Mouse (Mus musculus): Measurements from ENCODE around the gene Ccdc188.

DNA sequence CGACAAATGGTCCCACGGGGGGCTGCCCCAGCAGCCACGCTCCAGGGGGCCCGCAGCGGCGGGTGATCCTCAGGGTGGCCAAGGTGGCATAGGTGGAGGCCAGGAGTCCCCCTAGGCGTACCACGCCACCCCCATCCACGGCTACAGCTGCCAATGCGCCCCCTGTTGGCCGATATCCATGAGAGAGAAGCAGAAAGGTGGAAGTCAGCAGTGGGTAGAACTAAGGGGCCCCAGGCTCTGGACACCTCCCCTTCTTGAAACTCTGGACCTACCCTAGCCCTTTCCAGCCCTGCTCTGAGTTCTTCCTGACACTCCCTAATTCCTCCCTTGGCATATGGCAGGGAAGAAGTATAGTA lies 3.8 kb downstream of the Ccdc188 start:
- TF ChIP-seq GATA1 (IDR thresholded peaks at IDR 0.05; ENCODE audit: borderline replicate concordance, low read length) (no peak), FLI1 (IDR thresholded peaks at IDR 0.05; ENCODE audit: low read length) (no peak)

All from megakaryocyte, embryonic 14.5 days (primary cell).